8 mouse cellular contexts compared by ENCODE assay signal in genomic region chr5:100217178-100218035, GRCm38 (mm10). TPM values are rescaled to one million over a fixed set of nuclear protein-coding genes. Genes with fewer than 3 reads are reported as not detected.
DNase-seq lines count a peak whose midpoint lies in the region; ATAC-seq and TF ChIP-seq lines count a peak whose summit lies in the region.

No protein-coding gene starts in this region.

- no peak for ATAC-seq in forebrain, embryonic 16.5 days
- peak; percentile 83 for ATAC-seq in liver, embryonic 13.5 days (ENCODE audit: low read depth)

- H3K4me1 ChIP-seq in forebrain, embryonic 10.5 days: peaks cover 33% of the 10 kb centered on the region
- peaks cover 6% of the 10 kb centered on the region for H3K4me1 ChIP-seq in forebrain, embryonic 16.5 days (replicated peaks; ENCODE audit: control insufficient read depth, insufficient read depth, low read length)
- H3K4me1 ChIP-seq in thymus, adult 2 months (replicated peaks; ENCODE audit: control insufficient read depth, insufficient read depth, low read length): peaks cover 12% of the 10 kb centered on the region
- peaks cover 11% of the 10 kb centered on the region for H3K4me1 ChIP-seq in liver, embryonic 13.5 days (replicated peaks)

- no peak overlapping the region for H3K9ac ChIP-seq in forebrain, embryonic 16.5 days (replicated peaks; ENCODE audit: low read depth, low read length)
- no peak overlapping the region for H3K9ac ChIP-seq in liver, embryonic 13.5 days

- no peak for TF ChIP-seq POLR2A in thymus, adult 2 months (IDR thresholded peaks at IDR 0.05; ENCODE audit: control insufficient read depth, extremely low read depth, insufficient read depth, low read length, poor library complexity)

- DNase-seq in forebrain, embryonic 10.5 days (ENCODE audit: extremely low spot score, low spot score): peak; percentile 36
- peak; percentile 6 for DNase-seq in thymus, adult 2 months
- DNase-seq in thymus, postnatal 4 days: no peak
- DNase-seq in liver, embryonic 13.5 days: peak; percentile 19
- no peak for DNase-seq in left cerebral cortex, postnatal 4 days
- DNase-seq in frontal cortex, postnatal 10 days (ENCODE audit: low spot score in 2 of 2): no peak
- DNase-seq in left cerebral cortex, postnatal 25 days (ENCODE audit: low spot score in 2 of 2): no peak

- H3K27ac ChIP-seq in forebrain, embryonic 10.5 days: peak overlapping the region; percentile 79
- no peak overlapping the region for H3K27ac ChIP-seq in forebrain, embryonic 16.5 days (ENCODE audit: low read length)
- no peak overlapping the region for H3K27ac ChIP-seq in thymus, adult 2 months (ENCODE audit: control insufficient read depth, insufficient read depth, low read length)
- peak overlapping the region; percentile 23; the same call in 1 of the 2 replicates for H3K27ac ChIP-seq in liver, embryonic 13.5 days

- no peak overlapping the region for H3K4me2 ChIP-seq in forebrain, embryonic 16.5 days (ENCODE audit: low read length)
- peak overlapping the region; percentile 41 for H3K4me2 ChIP-seq in liver, embryonic 13.5 days

- H3K36me3 ChIP-seq in forebrain, embryonic 10.5 days (replicated peaks): no peaks in the 10 kb centered on the region
- H3K36me3 ChIP-seq in forebrain, embryonic 16.5 days (ENCODE audit: control insufficient read depth, insufficient read depth): no peaks in the 10 kb centered on the region
- H3K36me3 ChIP-seq in thymus, adult 2 months (ENCODE audit: control insufficient read depth, insufficient read depth, low read length): no peaks in the 10 kb centered on the region
- H3K36me3 ChIP-seq in liver, embryonic 13.5 days: no peaks in the 10 kb centered on the region

- 12% methylated on average over 17 of the region's 17 CpGs for WGBS in forebrain, embryonic 10.5 days
- 17% methylated on average over 17 of the region's 17 CpGs for WGBS in forebrain, embryonic 16.5 days
- WGBS in thymus, adult 2 months: 8% methylated on average over 17 of the region's 17 CpGs
- 7% methylated on average over 17 of the region's 17 CpGs for whole genome bisulfite sequencing in liver, embryonic 13.5 days (ENCODE audit: insufficient replicate concordance)

- no peaks in the 10 kb centered on the region for H3K9me3 ChIP-seq in forebrain, embryonic 10.5 days
- no peaks in the 10 kb centered on the region for H3K9me3 ChIP-seq in forebrain, embryonic 16.5 days (ENCODE audit: control insufficient read depth, low read length)
- H3K9me3 ChIP-seq in liver, embryonic 13.5 days (replicated peaks): no peaks in the 10 kb centered on the region

- no peak for TF ChIP-seq CTCF in thymus, adult 2 months (IDR thresholded peaks at IDR 0.05; ENCODE audit: borderline replicate concordance, control insufficient read depth, extremely low read depth, insufficient read depth, low read length, poor library complexity)

- H3K4me3 ChIP-seq in forebrain, embryonic 10.5 days: peak overlapping the region; percentile 43
- H3K4me3 ChIP-seq in forebrain, embryonic 16.5 days (replicated peaks; ENCODE audit: low read length): no peak overlapping the region; the same call in 1 of the 2 replicates
- 0 out of 2 replicates have a peak overlapping the region, but pooled peaks have one; percentile 10 for H3K4me3 ChIP-seq in thymus, adult 2 months (ENCODE audit: control insufficient read depth, insufficient read depth, low read length)
- H3K4me3 ChIP-seq in liver, embryonic 13.5 days (replicated peaks): peak overlapping the region; percentile 38

- H3K27me3 ChIP-seq in forebrain, embryonic 10.5 days (ENCODE audit: poor library complexity, severe bottlenecking): peaks cover 7% of the 10 kb centered on the region; the same call in 1 of the 2 replicates
- H3K27me3 ChIP-seq in forebrain, embryonic 16.5 days (replicated peaks; ENCODE audit: control insufficient read depth, insufficient read depth, low read length): no peaks in the 10 kb centered on the region
- no peaks in the 10 kb centered on the region for H3K27me3 ChIP-seq in thymus, adult 2 months (ENCODE audit: control insufficient read depth, insufficient read depth, low read length)
- H3K27me3 ChIP-seq in liver, embryonic 13.5 days: no peaks in the 10 kb centered on the region

- intact Hi-C loops in left cerebral cortex, postnatal 4 days (cut with DNase I): no loop called here
- intact Hi-C loops in left cerebral cortex, postnatal 25 days (cut with DNase I): no loop called here

RNA-seq across cellular contexts. Expression of gene Tmem150c, which starts 57.8 kb away (rescaled TPM):
- 2.2 and 2.3 TPM in 2 replicates for polyA plus RNA-seq in forebrain, embryonic 10.5 days (2016; fragmentation: Nextera tagmentation; extraction: Ambion mirVana)
- polyA plus RNA-seq in forebrain, embryonic 16.5 days (2015; fragmentation: Nextera tagmentation; extraction: Ambion mirVana): 31.9 and 33.2 TPM in 2 replicates
- polyA plus RNA-seq in thymus, adult 2 months (2012; rRNA removed): 4.4 TPM in 2 replicates
- 0.83 and 1.7 TPM in 2 replicates for polyA plus RNA-seq in liver, embryonic 13.5 days (2015; fragmentation: Nextera tagmentation; extraction: Ambion mirVana)
- 100 to 1,000 TPM; 101 to 108 TPM for total RNA-seq in left cerebral cortex, postnatal 4 days (2021)
- 10 to 100 TPM; 42.4 to 44.5 TPM for total RNA-seq in left cerebral cortex, postnatal 25 days (2021)

Comparison
In these comparisons a context has a peak if more than half of its experiments do, and no peak if none do; other contexts are left out.
1. DNase-seq: peak in forebrain, embryonic 10.5 days (single experiment), thymus, adult 2 months (single experiment) and liver, embryonic 13.5 days (single experiment); none in thymus, postnatal 4 days (single experiment), left cerebral cortex, postnatal 4 days (single experiment), frontal cortex, postnatal 10 days (0 of 2) and left cerebral cortex, postnatal 25 days (0 of 2).
2. H3K27ac ChIP-seq: peak in forebrain, embryonic 10.5 days (single experiment) and liver, embryonic 13.5 days (single experiment); none in forebrain, embryonic 16.5 days (single experiment) and thymus, adult 2 months (single experiment).